Mouse (Mus musculus) myocyte (in vitro differentiated cells): Measurements from ENCODE around the gene Garem2.

ENCODE experiments used
- CEBPB ChIP-seq: IDR thresholded peaks from 2 replicates; pipeline ENCODE4 v1.6.1; 2011; ENCODE audit warnings: mild to moderate bottlenecking, moderate library complexity; ENCODE audit not compliant: poor library complexity, insufficient read depth, severe bottlenecking
- E2F4 ChIP-seq: IDR thresholded peaks from one replicate; pipeline ENCODE4 v1.6.1; 2011; ENCODE audit warnings: mild to moderate bottlenecking, control low read depth, moderate library complexity; ENCODE audit not compliant: insufficient read depth
- MAX ChIP-seq: IDR thresholded peaks from one replicate; pipeline ENCODE4 v1.6.1; 2011; ENCODE audit warnings: low read depth, mild to moderate bottlenecking, control low read depth
- MYOG ChIP-seq, 3 experiments: IDR thresholded peaks; one replicate each; pipeline ENCODE4 v1.6.1; 2011; ENCODE audit warnings: control low read depth in 2 of 3, low read depth in 2 of 3, mild to moderate bottlenecking in 2 of 3; ENCODE audit not compliant: insufficient read length in 2 of 3, control insufficient read depth in 1 of 3, insufficient read depth in 1 of 3
- POLR2A ChIP-seq: IDR thresholded peaks from one replicate; pipeline ENCODE4 v1.6.1; 2011; ENCODE audit warnings: low read depth, mild to moderate bottlenecking, control low read depth, moderate library complexity; ENCODE audit not compliant: insufficient read length
- POLR2AphosphoS2 ChIP-seq: IDR thresholded peaks from one replicate; pipeline ENCODE4 v1.6.1; 2011; ENCODE audit warnings: low read depth, control low read depth; ENCODE audit not compliant: insufficient read length
- SRF ChIP-seq: IDR thresholded peaks from one replicate; pipeline ENCODE4 v1.6.1; 2011; ENCODE audit warnings: low read depth; ENCODE audit not compliant: control insufficient read depth, insufficient read length
- TCF12 ChIP-seq: IDR thresholded peaks from one replicate; pipeline ENCODE4 v1.6.1; 2011; ENCODE audit warnings: mild to moderate bottlenecking, control low read depth; ENCODE audit not compliant: poor library complexity, insufficient read depth, severe bottlenecking
- USF1 ChIP-seq: IDR thresholded peaks from one replicate; pipeline ENCODE4 v1.6.1; 2011; ENCODE audit warnings: low read depth, mild to moderate bottlenecking, control low read depth, moderate library complexity

GRCm38 (mm10) chr5:30103340-30103739 is 1.6 kb upstream of the Garem2 start:
- TF ChIP-seq USF1 (no peak), POLR2A (no peak), CEBPB (no peak), POLR2AphosphoS2 (no peak), TCF12 (no peak), MAX (no peak), SRF (no peak), E2F4 (no peak), MYOG (IDR thresholded peaks at IDR 0.05; ENCODE audit: control insufficient read depth in 1 of 3, insufficient read depth in 1 of 3, insufficient read length in 2 of 3, low read depth in 2 of 3) (no peak)
